Mouse (Mus musculus) myocyte (in vitro differentiated cells): ENCODE data around the gene Tbc1d5.

Experiments
- CEBPB ChIP-seq: IDR thresholded peaks from 2 replicates; pipeline ENCODE4 v1.6.1; 2011; ENCODE audit warnings: mild to moderate bottlenecking, moderate library complexity; ENCODE audit not compliant: poor library complexity, insufficient read depth, severe bottlenecking
- E2F4 ChIP-seq: IDR thresholded peaks from one replicate; pipeline ENCODE4 v1.6.1; 2011; ENCODE audit warnings: mild to moderate bottlenecking, control low read depth, moderate library complexity; ENCODE audit not compliant: insufficient read depth
- MAX ChIP-seq: IDR thresholded peaks from one replicate; pipeline ENCODE4 v1.6.1; 2011; ENCODE audit warnings: low read depth, mild to moderate bottlenecking, control low read depth
- MYOG ChIP-seq, 3 experiments: IDR thresholded peaks; one replicate each; pipeline ENCODE4 v1.6.1; 2011; ENCODE audit warnings: control low read depth in 2 of 3, low read depth in 2 of 3, mild to moderate bottlenecking in 2 of 3; ENCODE audit not compliant: insufficient read length in 2 of 3, control insufficient read depth in 1 of 3, insufficient read depth in 1 of 3
- POLR2A ChIP-seq: IDR thresholded peaks from one replicate; pipeline ENCODE4 v1.6.1; 2011; ENCODE audit warnings: low read depth, mild to moderate bottlenecking, control low read depth, moderate library complexity; ENCODE audit not compliant: insufficient read length
- POLR2AphosphoS2 ChIP-seq: IDR thresholded peaks from one replicate; pipeline ENCODE4 v1.6.1; 2011; ENCODE audit warnings: low read depth, control low read depth; ENCODE audit not compliant: insufficient read length
- REST ChIP-seq: IDR thresholded peaks from one replicate; pipeline ENCODE4 v1.6.1; 2011; ENCODE audit warnings: mild to moderate bottlenecking, control low read depth, moderate library complexity; ENCODE audit not compliant: insufficient read depth, insufficient read length
- TCF12 ChIP-seq: IDR thresholded peaks from one replicate; pipeline ENCODE4 v1.6.1; 2011; ENCODE audit warnings: mild to moderate bottlenecking, control low read depth; ENCODE audit not compliant: poor library complexity, insufficient read depth, severe bottlenecking
- USF1 ChIP-seq: IDR thresholded peaks from one replicate; pipeline ENCODE4 v1.6.1; 2011; ENCODE audit warnings: low read depth, mild to moderate bottlenecking, control low read depth, moderate library complexity

DNA sequence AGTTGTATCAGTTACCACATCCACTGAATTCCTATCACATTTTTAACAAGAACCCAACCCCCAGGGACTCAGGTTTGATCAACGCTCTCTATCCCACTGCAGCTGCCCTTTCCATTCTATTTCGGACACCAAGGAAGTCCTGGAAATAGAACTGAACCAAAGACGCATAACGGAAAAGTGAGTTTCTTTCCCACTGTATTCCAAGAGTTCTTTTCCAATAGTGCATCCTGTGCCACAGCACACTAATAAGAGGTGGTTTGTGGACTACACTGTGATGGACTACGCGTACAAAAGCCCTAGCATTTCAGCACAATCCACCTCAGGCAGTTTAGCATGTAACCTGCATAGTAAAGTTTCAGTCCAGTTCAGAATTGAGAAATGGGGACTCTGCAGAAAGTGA lies 1.2 kb downstream of the Tbc1d5 start:
- TF ChIP-seq E2F4: no peak
- no peak for TF ChIP-seq MAX
- no peak for TF ChIP-seq MYOG (IDR thresholded peaks at IDR 0.05; ENCODE audit: control insufficient read depth in 1 of 3, insufficient read depth in 1 of 3, insufficient read length in 2 of 3, low read depth in 2 of 3)
- TF ChIP-seq POLR2A: no peak
- no peak for TF ChIP-seq POLR2AphosphoS2
- no peak for TF ChIP-seq USF1
- no peak for TF ChIP-seq REST
- no peak for TF ChIP-seq TCF12
- no peak for TF ChIP-seq CEBPB
